Mouse (Mus musculus) liver, embryonic 15.5 days (tissue): ENCODE results near the gene Dusp16. TPM values are rescaled to one million over a fixed set of nuclear protein-coding genes. Genes with fewer than 3 reads are reported as not detected.
"Not testable (repeated sequence)": the region's sequence is repeated elsewhere in the genome, so short reads cannot be mapped to it uniquely, and the experiment has no call there.

ENCODE experiments used
- ATAC-seq: fragments of 200-750 bp; cut with Nextera tagmentation; 2 replicates; pipeline ENCODE4 v1.8.0; 2017; ENCODE audit warnings: moderate number of reproducible peaks, mild to moderate bottlenecking, moderate library complexity; ENCODE audit not compliant: insufficient read depth
- H3K27ac ChIP-seq: fragments of 300-500 bp; sonication (generic); replicated peaks from 2 replicates; pipeline ENCODE4 v1.5.1; 2015; ENCODE audit warnings: mild to moderate bottlenecking, inconsistent platforms
- H3K27me3 ChIP-seq: fragments of 300-500 bp; sonication (generic); 2 replicates; pipeline ENCODE4 v1.6.1; 2015; ENCODE audit warnings: mild to moderate bottlenecking, inconsistent platforms
- H3K36me3 ChIP-seq: fragments of 300-500 bp; sonication (generic); replicated peaks from 2 replicates; pipeline ENCODE4 v1.6.1; 2015; ENCODE audit warnings: moderate library complexity, mild to moderate bottlenecking, inconsistent platforms
- H3K4me1 ChIP-seq: fragments of 300-500 bp; sonication (generic); replicated peaks from 2 replicates; pipeline ENCODE4 v1.6.1; 2015; ENCODE audit warnings: inconsistent platforms
- H3K4me2 ChIP-seq: fragments of 300-500 bp; sonication (generic); 2 replicates; pipeline ENCODE4 v1.6.1; 2015; ENCODE audit warnings: moderate library complexity, mild to moderate bottlenecking, inconsistent platforms
- H3K4me3 ChIP-seq: fragments of 300-500 bp; sonication (generic); replicated peaks from 2 replicates; pipeline ENCODE4 v1.5.1; 2015; ENCODE audit warnings: mild to moderate bottlenecking, inconsistent platforms
- H3K9ac ChIP-seq: fragments of 300-500 bp; sonication (generic); 2 replicates; pipeline ENCODE4 v1.6.1; 2015; ENCODE audit warnings: moderate library complexity, mild to moderate bottlenecking, inconsistent platforms
- H3K9me3 ChIP-seq: fragments of 300-500 bp; sonication (generic); replicated peaks from 2 replicates; pipeline ENCODE4 v1.6.1; 2016; ENCODE audit warnings: inconsistent platforms
- WGBS: fragments of 180-500 bp; shearing (Covaris S2); methylation state at CpG from one replicate; pipeline ENCODE4 v1.1.7; 2015; ENCODE audit warnings: mixed read lengths; ENCODE audit not compliant: insufficient replicate concordance; 5-methylcytosine and 5-hydroxymethylcytosine counted together
- polyA plus RNA-seq: library from polyadenylated mRNA; unstranded; fragments of >200 nt; fragmentation: Nextera tagmentation; extraction: Ambion mirVana; gene quantifications from 2 replicates; pipeline ENCODE4 v1.2.1, GENCODE M21; 2015

The Dusp16 gene
- polyA plus RNA-seq, 1 experiment from 2014 or later, result 5.1 TPM

- WGBS, result 45% methylated on average over 8 of the region's 8 CpGs
- Histone ChIP-seq H3K36me3 (no peaks in the 10 kb centered on the region), H3K27ac (no peak overlapping the region), H3K9ac (peak overlapping the region; percentile 12; the same call in 1 of the 2 replicates), H3K9me3 (no peaks in the 10 kb centered on the region), H3K4me1 (peaks cover 15% of the 10 kb centered on the region), H3K27me3 (no peaks in the 10 kb centered on the region), H3K4me2 (0 out of 2 replicates have a peak overlapping the region, but pooled peaks have one; percentile 10), H3K4me3 (no peak overlapping the region)
- ATAC-seq, result peak; percentile 57; the same call in 1 of the 2 replicates
Measured at GRCm38 (mm10) chr6:134700451-134701210, 91.8 kb downstream of the Dusp16 start.

GRCm38 (mm10) chr6:134698243-134698642 lies 94.2 kb downstream of the Dusp16 start:
- no peak for ATAC-seq
- 82% methylated on average over 5 of the region's 5 CpGs for whole genome bisulfite sequencing
- Histone ChIP-seq H3K4me1 (peaks cover 15% of the 10 kb centered on the region), H3K9ac (no peak overlapping the region), H3K36me3 (no peaks in the 10 kb centered on the region), H3K9me3 (no peaks in the 10 kb centered on the region), H3K27me3 (no peaks in the 10 kb centered on the region), H3K27ac (no peak overlapping the region), H3K4me2 (no peak overlapping the region), H3K4me3 (no peak overlapping the region)

GRCm38 (mm10) chr6:134696554-134696953 lies 95.9 kb downstream of the Dusp16 start:
- peaks cover 15% of the 10 kb centered on the region for H3K4me1 ChIP-seq
- no peak for ATAC-seq
- H3K9ac ChIP-seq, result no peak overlapping the region
- WGBS, result 63% methylated on average over 2 of the region's 2 CpGs
- no peak overlapping the region for H3K4me2 ChIP-seq
- H3K4me3 ChIP-seq, result no peak overlapping the region
- no peaks in the 10 kb centered on the region for H3K27me3 ChIP-seq
- H3K36me3 ChIP-seq, result no peaks in the 10 kb centered on the region
- no peaks in the 10 kb centered on the region for H3K9me3 ChIP-seq
- H3K27ac ChIP-seq, result no peak overlapping the region

- Histone ChIP-seq H3K4me1 (peaks cover 12% of the 10 kb centered on the region), H3K36me3 (no peaks in the 10 kb centered on the region), H3K4me2 (no peak overlapping the region), H3K4me3 (no peak overlapping the region), H3K9me3 (no peaks in the 10 kb centered on the region), H3K27me3 (no peaks in the 10 kb centered on the region), H3K9ac (no peak overlapping the region), H3K27ac (no peak overlapping the region)
- no peak for ATAC-seq
- WGBS, result 63% methylated on average over 4 of the region's 4 CpGs
Measured at GRCm38 (mm10) chr6:134696146-134696545, 96.3 kb downstream of the Dusp16 start.

GRCm38 (mm10) chr6:134695625-134696024 lies 96.8 kb downstream of the Dusp16 start:
- ATAC-seq, result no peak
- WGBS, result 67% methylated on average over 3 of the region's 3 CpGs

GRCm38 (mm10) chr6:134694988-134695387 lies 97.4 kb downstream of the Dusp16 start:
- Histone ChIP-seq H3K4me3 (no peak overlapping the region), H3K27me3 (no peaks in the 10 kb centered on the region), H3K4me2 (no peak overlapping the region), H3K27ac (no peak overlapping the region), H3K9me3 (no peaks in the 10 kb centered on the region), H3K4me1 (0 out of 2 replicates have a peak, but pooled peaks cover 1% of the 10 kb centered on the region), H3K36me3 (no peaks in the 10 kb centered on the region), H3K9ac (no peak overlapping the region)
- ATAC-seq, result no peak; the same call in 1 of the 2 replicates
- WGBS, result 78% methylated on average over 3 of the region's 3 CpGs

More at GRCm38 (mm10) chr6:134695625-134696024, 96.8 kb downstream of the Dusp16 start:
- H3K4me1 ChIP-seq, result peaks cover 8% of the 10 kb centered on the region
- no peak overlapping the region for H3K9ac ChIP-seq
- no peaks in the 10 kb centered on the region for H3K36me3 ChIP-seq
- no peak overlapping the region for H3K27ac ChIP-seq
- no peaks in the 10 kb centered on the region for H3K27me3 ChIP-seq
- no peaks in the 10 kb centered on the region for H3K9me3 ChIP-seq
- H3K4me2 ChIP-seq, result no peak overlapping the region
- H3K4me3 ChIP-seq, result no peak overlapping the region

- no peak overlapping the region for H3K4me3 ChIP-seq
- WGBS, result 74% methylated on average over 6 of the region's 6 CpGs
- H3K27me3 ChIP-seq, result no peaks in the 10 kb centered on the region
- no peaks in the 10 kb centered on the region for H3K4me1 ChIP-seq
- ATAC-seq, result no peak
- H3K4me2 ChIP-seq, result no peak overlapping the region
- no peak overlapping the region for H3K9ac ChIP-seq
- H3K27ac ChIP-seq, result no peak overlapping the region
- H3K36me3 ChIP-seq, result no peaks in the 10 kb centered on the region
- H3K9me3 ChIP-seq, result no peaks in the 10 kb centered on the region
Measured at GRCm38 (mm10) chr6:134694498-134694897, 97.9 kb downstream of the Dusp16 start.

- H3K9ac ChIP-seq, result no peak overlapping the region
- H3K4me1 ChIP-seq, result 0 out of 2 replicates have a peak, but pooled peaks cover 2% of the 10 kb centered on the region
- no peak overlapping the region for H3K27ac ChIP-seq
- WGBS, result 70% methylated on average over 6 of the region's 6 CpGs
- ATAC-seq, result no peak
- no peaks in the 10 kb centered on the region for H3K9me3 ChIP-seq
- no peak overlapping the region for H3K4me2 ChIP-seq
- H3K27me3 ChIP-seq, result no peaks in the 10 kb centered on the region
- no peak overlapping the region for H3K4me3 ChIP-seq
- H3K36me3 ChIP-seq, result 0 out of 2 replicates have a peak, but pooled peaks cover 2% of the 10 kb centered on the region
Measured at GRCm38 (mm10) chr6:134685515-134685914, 106.9 kb downstream of the Dusp16 start.

- Histone ChIP-seq H3K4me2 (no peak overlapping the region), H3K36me3 (0 out of 2 replicates have a peak, but pooled peaks cover 2% of the 10 kb centered on the region), H3K27me3 (no peaks in the 10 kb centered on the region), H3K4me1 (0 out of 2 replicates have a peak, but pooled peaks cover 2% of the 10 kb centered on the region), H3K4me3 (no peak overlapping the region), H3K27ac (no peak overlapping the region), H3K9me3 (no peaks in the 10 kb centered on the region), H3K9ac (no peak overlapping the region)
- 50% methylated on average over 2 of the region's 2 CpGs for WGBS
- ATAC-seq, result no peak
Measured at GRCm38 (mm10) chr6:134685040-134685439, 107.4 kb downstream of the Dusp16 start.

GRCm38 (mm10) chr6:134684354-134684915 lies 108.0 kb downstream of the Dusp16 start:
- no peak for ATAC-seq

GRCm38 (mm10) chr6:134679330-134679729 lies 113.1 kb downstream of the Dusp16 start:
- not testable (repeated sequence) for H3K4me2 ChIP-seq, H3K27me3 ChIP-seq, H3K9me3 ChIP-seq, ATAC-seq, H3K36me3 ChIP-seq, H3K4me3 ChIP-seq, H3K9ac ChIP-seq, H3K27ac ChIP-seq
- 56% methylated on average over 4 of the region's 4 CpGs for WGBS
- H3K4me1 ChIP-seq, result peaks cover 10% of the 10 kb centered on the region; the same call in 1 of the 2 replicates

More at GRCm38 (mm10) chr6:134684354-134684915, 108.0 kb downstream of the Dusp16 start:
- H3K4me2 ChIP-seq, result no peak overlapping the region
- H3K4me1 ChIP-seq, result 0 out of 2 replicates have a peak, but pooled peaks cover 2% of the 10 kb centered on the region
- no peak overlapping the region for H3K9ac ChIP-seq
- H3K4me3 ChIP-seq, result no peak overlapping the region
- no peak overlapping the region for H3K27ac ChIP-seq
- whole genome bisulfite sequencing, result 63% methylated on average over 6 of the region's 6 CpGs
- H3K36me3 ChIP-seq, result 0 out of 2 replicates have a peak, but pooled peaks cover 2% of the 10 kb centered on the region
- H3K27me3 ChIP-seq, result no peaks in the 10 kb centered on the region
- no peaks in the 10 kb centered on the region for H3K9me3 ChIP-seq
